Mouse (Mus musculus): Measurements from ENCODE around the gene Dmbx1. TPM values are rescaled to one million over a fixed set of nuclear protein-coding genes. Genes with fewer than 3 reads are reported as not detected.

The Dmbx1 gene
- polyA plus RNA-seq, 2 experiments = not detected

DNA sequence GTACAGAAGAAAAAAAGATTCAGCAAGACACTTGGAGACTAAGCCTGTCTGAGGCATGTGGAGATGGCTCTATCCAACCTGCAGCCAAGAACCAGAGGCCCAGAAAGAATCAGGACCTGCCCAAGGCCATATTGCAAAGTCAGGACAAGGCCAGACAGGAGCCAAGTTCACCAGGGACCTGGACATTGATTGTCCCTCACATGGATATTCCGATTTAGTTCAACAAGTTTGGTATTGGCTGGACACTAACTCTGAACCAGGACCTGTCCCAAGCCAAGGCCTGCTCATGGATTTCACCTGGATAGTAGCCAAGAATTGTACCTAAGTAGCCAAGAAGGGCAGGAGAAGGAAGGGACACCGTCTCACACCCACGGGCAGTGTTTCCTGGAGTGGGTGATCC is 32.9 kb downstream of the Dmbx1 start:
- no peaks in the 10 kb centered on the region for H3K4me1 ChIP-seq (replicated peaks; ENCODE audit: control insufficient read depth in 2 of 2, insufficient read depth in 2 of 2, low read length in 1 of 2)
- H3K27ac ChIP-seq = no peak overlapping the region
- peaks cover 8% of the 10 kb centered on the region for H3K27me3 ChIP-seq (ENCODE audit: control insufficient read depth, insufficient read depth, low read length)
- ATAC-seq (ENCODE audit: insufficient read depth) = no peak
- WGBS (ENCODE audit: insufficient replicate concordance) = 62% methylated on average over 3 of the region's 3 CpGs
- no peak for DNase-seq (ENCODE audit: low read depth in 3 of 3, low spot score in 3 of 3)
- no peaks in the 10 kb centered on the region for H3K9me3 ChIP-seq (ENCODE audit: control insufficient read depth, low read length)
- no peak overlapping the region for H3K9ac ChIP-seq (replicated peaks)
- TF ChIP-seq EP300 (IDR thresholded peaks at IDR 0.05; ENCODE audit: low read depth) (no peak), CTCF (IDR thresholded peaks at IDR 0.05; ENCODE audit: low read depth) (no peak)
- no peak overlapping the region for H3K4me2 ChIP-seq (ENCODE audit: low read depth)
- no peaks in the 10 kb centered on the region for H3K36me3 ChIP-seq (replicated peaks; ENCODE audit: control insufficient read depth, insufficient read depth, low read depth)
- H3K4me3 ChIP-seq (ENCODE audit: insufficient read depth in 1 of 2, low read depth in 2 of 2, low read length in 2 of 2) = no peak overlapping the region

- ATAC-seq (ENCODE audit: insufficient read depth) = no peak
- Histone ChIP-seq H3K36me3 (replicated peaks; ENCODE audit: control insufficient read depth, insufficient read depth, low read depth) (no peaks in the 10 kb centered on the region), H3K9ac (replicated peaks) (no peak overlapping the region), H3K4me2 (ENCODE audit: low read depth) (no peak overlapping the region), H3K9me3 (ENCODE audit: control insufficient read depth, low read length) (no peaks in the 10 kb centered on the region), H3K4me3 (ENCODE audit: insufficient read depth in 1 of 2, low read depth in 2 of 2, low read length in 2 of 2) (no peak overlapping the region), H3K27ac (no peak overlapping the region), H3K4me1 (replicated peaks; ENCODE audit: control insufficient read depth in 2 of 2, insufficient read depth in 2 of 2, low read length in 1 of 2) (no peaks in the 10 kb centered on the region), H3K27me3 (ENCODE audit: control insufficient read depth, insufficient read depth, low read length) (peaks cover 8% of the 10 kb centered on the region)
- WGBS (ENCODE audit: insufficient replicate concordance) = 19% methylated on average over 7 of the region's 7 CpGs
- TF ChIP-seq CTCF (IDR thresholded peaks at IDR 0.05; ENCODE audit: low read depth) (no peak), EP300 (IDR thresholded peaks at IDR 0.05; ENCODE audit: low read depth) (no peak)
- no peak for DNase-seq (ENCODE audit: low read depth in 3 of 3, low spot score in 3 of 3)
Observed at GRCm38 (mm10) chr4:115905701-115906100, 34.0 kb downstream of the Dmbx1 start.

DNA sequence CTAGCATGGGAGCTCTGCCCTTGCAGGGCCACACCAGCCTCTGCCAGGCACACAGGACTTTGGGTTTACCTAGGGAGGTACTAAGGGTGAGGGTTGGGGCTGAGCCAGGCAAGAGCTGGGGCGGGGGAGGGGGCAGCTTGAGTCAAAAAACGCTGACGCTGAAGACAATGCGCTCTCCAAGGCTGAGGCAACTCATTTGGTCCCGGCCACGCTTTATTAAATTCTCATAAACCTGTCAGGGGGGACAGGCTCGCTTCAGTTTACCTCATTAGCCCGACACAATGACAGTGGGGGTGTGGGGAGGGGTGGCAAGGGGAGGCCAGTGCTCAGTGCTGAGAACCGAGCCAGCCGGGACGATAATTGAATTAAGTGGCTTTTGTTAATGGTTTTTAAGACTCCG is 35.4 kb downstream of the Dmbx1 start:
- peaks cover 10% of the 10 kb centered on the region for H3K27me3 ChIP-seq (ENCODE audit: control insufficient read depth, insufficient read depth, low read length)
- H3K4me1 ChIP-seq (replicated peaks; ENCODE audit: control insufficient read depth in 2 of 2, insufficient read depth in 2 of 2, low read length in 1 of 2) = no peaks in the 10 kb centered on the region
- H3K9ac ChIP-seq (replicated peaks) = no peak overlapping the region
- no peak overlapping the region for H3K4me3 ChIP-seq (ENCODE audit: insufficient read depth in 1 of 2, low read depth in 2 of 2, low read length in 2 of 2)
- no peak for TF ChIP-seq EP300 (IDR thresholded peaks at IDR 0.05; ENCODE audit: low read depth)
- no peak for TF ChIP-seq CTCF (IDR thresholded peaks at IDR 0.05; ENCODE audit: low read depth)
- H3K9me3 ChIP-seq (ENCODE audit: control insufficient read depth, low read length) = no peaks in the 10 kb centered on the region
- no peak for DNase-seq (ENCODE audit: low read depth in 3 of 3, low spot score in 3 of 3)
- no peak overlapping the region for H3K27ac ChIP-seq
- H3K4me2 ChIP-seq (ENCODE audit: low read depth) = no peak overlapping the region
- ATAC-seq (ENCODE audit: insufficient read depth) = no peak
- 23% methylated on average over 12 of the region's 12 CpGs for WGBS (ENCODE audit: insufficient replicate concordance)
- H3K36me3 ChIP-seq (replicated peaks; ENCODE audit: control insufficient read depth, insufficient read depth, low read depth) = no peaks in the 10 kb centered on the region

DNA sequence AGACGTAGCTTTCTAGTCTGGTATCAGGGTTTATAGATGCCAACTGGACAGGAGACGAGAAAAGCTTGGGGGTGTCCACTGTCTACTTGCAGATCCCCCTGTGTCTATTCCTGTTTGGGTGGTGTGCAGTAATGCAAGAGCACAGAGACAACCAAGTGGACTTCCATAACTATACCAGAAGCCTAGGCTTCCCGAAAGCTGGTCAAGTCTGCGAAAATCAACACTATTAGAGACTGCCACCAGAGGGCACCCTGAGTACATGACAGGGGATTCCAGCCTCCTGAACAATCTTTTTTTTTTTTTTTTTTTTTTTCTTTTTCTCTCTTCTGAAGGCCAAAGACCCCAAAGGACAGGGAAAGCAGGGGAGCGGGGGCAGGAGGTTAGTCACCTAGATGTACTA is 36.9 kb downstream of the Dmbx1 start:
- Histone ChIP-seq H3K4me3 (ENCODE audit: insufficient read depth in 1 of 2, low read depth in 2 of 2, low read length in 2 of 2) (no peak overlapping the region), H3K9ac (replicated peaks) (no peak overlapping the region), H3K27me3 (ENCODE audit: control insufficient read depth, insufficient read depth, low read length) (peaks cover 19% of the 10 kb centered on the region), H3K36me3 (replicated peaks; ENCODE audit: control insufficient read depth, insufficient read depth, low read depth) (no peaks in the 10 kb centered on the region), H3K27ac (no peak overlapping the region), H3K4me1 (replicated peaks; ENCODE audit: control insufficient read depth in 2 of 2, insufficient read depth in 2 of 2, low read length in 1 of 2) (no peaks in the 10 kb centered on the region), H3K9me3 (ENCODE audit: control insufficient read depth, low read length) (no peaks in the 10 kb centered on the region), H3K4me2 (ENCODE audit: low read depth) (no peak overlapping the region)
- DNase-seq (ENCODE audit: low read depth in 3 of 3, low spot score in 3 of 3) (peak; percentile 15 to 44 (median 28)), ATAC-seq (ENCODE audit: insufficient read depth) (no peak)
- TF ChIP-seq EP300 (IDR thresholded peaks at IDR 0.05; ENCODE audit: low read depth) = no peak
- TF ChIP-seq CTCF (IDR thresholded peaks at IDR 0.05; ENCODE audit: low read depth) = peak; percentile 76
- 15% methylated on average over 5 of the region's 5 CpGs for WGBS (ENCODE audit: insufficient replicate concordance)

DNA sequence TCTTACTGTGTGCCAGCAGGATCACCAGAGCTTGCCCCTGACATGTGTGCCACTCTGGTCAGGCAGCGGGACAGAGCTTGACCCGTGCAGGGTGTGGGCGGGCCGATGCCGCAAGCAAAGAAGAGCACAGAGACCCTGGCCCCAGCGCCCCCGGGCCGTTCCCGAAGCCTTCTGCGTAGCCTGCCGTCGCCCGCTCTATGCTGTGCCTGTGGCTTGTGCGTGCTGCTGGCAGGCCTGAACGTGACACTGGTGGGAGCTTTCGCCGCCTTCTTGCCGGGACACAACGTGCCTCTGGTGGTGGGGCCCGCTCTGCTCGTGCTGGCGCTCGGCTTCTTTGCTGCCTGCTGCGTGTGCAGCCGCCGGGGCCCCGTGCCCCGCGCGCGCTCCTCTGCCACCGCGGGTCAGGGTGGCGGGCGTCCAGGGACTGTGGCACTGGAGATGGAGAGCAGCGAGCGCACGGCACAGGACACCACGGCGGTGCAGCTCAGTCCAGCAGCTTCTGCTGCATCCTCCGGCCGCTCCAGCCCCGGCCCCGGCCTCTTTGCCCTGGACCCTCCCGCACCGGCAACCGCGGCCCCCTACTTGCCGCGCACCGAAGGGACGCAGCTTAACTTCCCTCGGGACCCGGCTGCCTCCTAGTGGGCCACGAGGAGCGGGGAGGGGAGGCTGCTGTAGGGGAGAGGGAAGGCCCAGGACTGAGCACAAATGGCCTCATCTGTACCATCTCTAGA is 41.7 kb downstream of the Dmbx1 start:
- WGBS (ENCODE audit: insufficient replicate concordance) = 2% methylated on average over 56 of the region's 56 CpGs
- Histone ChIP-seq H3K27ac (no peak overlapping the region), H3K4me3 (ENCODE audit: insufficient read depth in 1 of 2, low read depth in 2 of 2, low read length in 2 of 2) (peak overlapping the region in 1 of 2 experiments; percentile 9; a peak in 1 of 4 replicates), H3K9me3 (ENCODE audit: control insufficient read depth, low read length) (no peaks in the 10 kb centered on the region), H3K27me3 (ENCODE audit: control insufficient read depth, insufficient read depth, low read length) (peaks cover 34% of the 10 kb centered on the region), H3K4me1 (replicated peaks; ENCODE audit: control insufficient read depth in 2 of 2, insufficient read depth in 2 of 2, low read length in 1 of 2) (no peaks in the 10 kb centered on the region), H3K9ac (replicated peaks) (no peak overlapping the region), H3K36me3 (replicated peaks; ENCODE audit: control insufficient read depth, insufficient read depth, low read depth) (no peaks in the 10 kb centered on the region), H3K4me2 (ENCODE audit: low read depth) (peak overlapping the region; percentile 39; the same call in 1 of the 2 replicates)
- ATAC-seq (ENCODE audit: insufficient read depth) = no peak
- no peak for DNase-seq (ENCODE audit: low read depth in 3 of 3, low spot score in 3 of 3)
- TF ChIP-seq CTCF (IDR thresholded peaks at IDR 0.05; ENCODE audit: low read depth) (peak; percentile 49), EP300 (IDR thresholded peaks at IDR 0.05; ENCODE audit: low read depth) (no peak)

Data from liver, embryonic 14.5 days (tissue).